Mouse (Mus musculus) cerebellum, postnatal 25 days (tissue): ENCODE data around the gene Hexim1.
A peak's percentile ranks its signal among the peaks of the same experiment; 100 is the strongest.

Experiments used
- DNase-seq, 2 experiments: peaks; one replicate each; pipeline ENCODE4 v3.0.0; 2021; ENCODE audit warnings: mixed read lengths in 2 of 2

The Hexim1 gene

GRCm38 (mm10) chr11:103161449-103161848, 45.4 kb downstream of the Hexim1 start:
- no peak for DNase-seq

- DNase-seq = peak in 1 of 2 experiments; percentile 47
These were observed 46.1 kb downstream of the Hexim1 start for GRCm38 (mm10) chr11:103162132-103162531.

- DNase-seq = no peak
These were observed 48.4 kb downstream of the Hexim1 start for GRCm38 (mm10) chr11:103164391-103164790.

- DNase-seq = peak; percentile 82 to 90
These were observed 52.8 kb downstream of the Hexim1 start for GRCm38 (mm10) chr11:103168690-103169390.
